16 mouse cellular contexts compared by ENCODE assay signal in genomic region chr16:43253077-43253476, GRCm38 (mm10).
DNase-seq lines count a peak whose midpoint lies in the region; ATAC-seq and TF ChIP-seq lines count a peak whose summit lies in the region.
"Had no signal": no experiment of that assay in that cellular context is flagged by ENCODE, and none has a peak within 500 bp of the region (broad histone marks: within the 10 kb centered on the region; RNA-seq: fewer than 3 reads in every experiment).

No protein-coding gene starts in this region.

- H3K27ac ChIP-seq in lung, postnatal 0 days (ENCODE audit: low read length) = no peak overlapping the region
- H3K27ac ChIP-seq: kidney, embryonic 15.5 days; limb, embryonic 12.5 days; liver, embryonic 15.5 days; macrophage had no signal

- no peak for TF ChIP-seq CTCF in lung, postnatal 0 days (IDR thresholded peaks at IDR 0.05)

- H3K4me1 ChIP-seq in lung, postnatal 0 days (ENCODE audit: insufficient read depth, low read depth, low read length) = no peaks in the 10 kb centered on the region
- H3K4me1 ChIP-seq: kidney, embryonic 15.5 days; liver, embryonic 15.5 days had no signal

- H3K27me3 ChIP-seq in lung, postnatal 0 days (replicated peaks; ENCODE audit: insufficient read depth, low read length) = no peaks in the 10 kb centered on the region
- H3K27me3 ChIP-seq: kidney, embryonic 15.5 days; limb, embryonic 12.5 days; liver, embryonic 15.5 days had no signal

- no peaks in the 10 kb centered on the region for H3K9me3 ChIP-seq in lung, postnatal 0 days (ENCODE audit: low read length)
- H3K9me3 ChIP-seq: kidney, embryonic 15.5 days; limb, embryonic 12.5 days; liver, embryonic 15.5 days had no signal

- H3K9ac ChIP-seq in lung, postnatal 0 days (replicated peaks; ENCODE audit: low read depth) = no peak overlapping the region
- H3K9ac ChIP-seq: kidney, embryonic 15.5 days; limb, embryonic 12.5 days; liver, embryonic 15.5 days had no signal

- DNase-seq in lung, postnatal 0 days (ENCODE audit: low spot score) = peak; percentile 17
- no peak for DNase-seq in lung, postnatal 4 days
- peak; percentile 21 for DNase-seq in adrenal gland, postnatal 10 days
- no peak for DNase-seq in cerebellum, adult 8-10 months
- no peak for DNase-seq in heart, postnatal 4 days
- no peak for DNase-seq in kidney, postnatal 4 days
- DNase-seq: cerebellum, postnatal 14 days; gastrocnemius, postnatal 14 days; midbrain, embryonic 14.5 days; right cerebral cortex, postnatal 4 days had no signal

- no peak overlapping the region for H3K4me3 ChIP-seq in lung, postnatal 0 days (ENCODE audit: low read depth, low read length)
- H3K4me3 ChIP-seq: erythroblast, embryonic 14.5 days; kidney, embryonic 15.5 days; limb, embryonic 12.5 days; liver, embryonic 15.5 days had no signal

- peak; percentile 35; the same call in 1 of the 2 replicates for ATAC-seq in lung, postnatal 0 days
- peak; percentile 89 for ATAC-seq in CD4-positive, CD25-positive, alpha-beta regulatory T cell, adult 4 months

- 20% methylated on average over 2 of the region's 2 CpGs for WGBS in lung, postnatal 0 days

- no peaks in the 10 kb centered on the region for H3K36me3 ChIP-seq in lung, postnatal 0 days (ENCODE audit: insufficient read depth, low read length)
- H3K36me3 ChIP-seq: kidney, embryonic 15.5 days; limb, embryonic 12.5 days; liver, embryonic 15.5 days had no signal

- no peak overlapping the region for H3K4me2 ChIP-seq in lung, postnatal 0 days (replicated peaks; ENCODE audit: low read depth, low read length)
- H3K4me2 ChIP-seq: kidney, embryonic 15.5 days; limb, embryonic 12.5 days; liver, embryonic 15.5 days had no signal

- no peak for TF ChIP-seq EP300 in lung, postnatal 0 days (IDR thresholded peaks at IDR 0.05)

Comparison
In these comparisons a context has a peak if more than half of its experiments do, and no peak if none do; other contexts are left out.
1. DNase-seq: peak in lung, postnatal 0 days (single experiment) and adrenal gland, postnatal 10 days (single experiment); none in lung, postnatal 4 days (0 of 2), cerebellum, adult 8-10 months (single experiment), heart, postnatal 4 days (single experiment) and kidney, postnatal 4 days (0 of 2).